Mouse (Mus musculus) lung, postnatal 4 days (tissue): Measurements from ENCODE around the gene Rbx1.

Source experiments
- DNase-seq, 2 experiments: peaks; one replicate each; pipeline ENCODE4 v3.0.0; 2021

Gene Rbx1

DNA sequence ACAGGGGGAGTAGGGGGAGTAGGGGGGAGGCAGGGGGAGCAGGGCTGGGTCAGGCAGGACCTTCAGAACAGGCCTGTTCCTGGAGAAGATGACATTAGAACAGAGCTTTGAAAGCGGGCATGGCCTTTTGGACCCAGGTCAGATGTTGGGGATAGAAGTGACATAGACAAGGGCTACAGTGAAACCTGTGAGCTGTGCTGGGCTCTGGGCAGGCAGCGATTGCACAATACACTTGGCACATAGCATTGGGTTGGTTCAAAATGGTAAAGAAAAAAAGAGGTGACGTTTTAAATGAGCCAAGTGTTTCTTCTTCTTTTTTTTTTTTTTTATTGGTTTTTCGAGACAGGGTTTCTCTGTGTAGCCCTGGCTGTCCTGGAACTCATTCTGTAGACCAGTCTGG lies 19.4 kb downstream of the Rbx1 start:
- DNase-seq = no peak

DNA sequence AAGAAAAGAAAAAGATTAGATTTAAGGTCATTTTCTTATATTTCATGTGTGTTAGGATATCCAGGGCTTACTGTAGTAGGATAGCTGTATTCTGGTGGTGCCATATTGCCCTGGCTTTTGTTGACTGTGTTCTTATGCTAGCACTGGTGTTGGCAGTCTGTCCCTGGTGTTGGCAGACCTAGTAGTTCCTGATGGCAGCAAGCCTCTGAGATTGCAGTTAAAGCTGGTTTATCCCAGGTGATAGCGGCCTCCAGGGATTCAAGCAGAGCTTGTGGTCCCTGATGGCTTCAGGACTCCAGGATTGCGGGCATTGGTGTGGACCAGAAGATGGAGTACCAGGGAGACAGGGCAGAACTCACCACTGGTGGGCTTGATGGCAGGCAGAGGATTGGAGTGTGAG lies 37.4 kb downstream of the Rbx1 start:
- no peak for DNase-seq

DNA sequence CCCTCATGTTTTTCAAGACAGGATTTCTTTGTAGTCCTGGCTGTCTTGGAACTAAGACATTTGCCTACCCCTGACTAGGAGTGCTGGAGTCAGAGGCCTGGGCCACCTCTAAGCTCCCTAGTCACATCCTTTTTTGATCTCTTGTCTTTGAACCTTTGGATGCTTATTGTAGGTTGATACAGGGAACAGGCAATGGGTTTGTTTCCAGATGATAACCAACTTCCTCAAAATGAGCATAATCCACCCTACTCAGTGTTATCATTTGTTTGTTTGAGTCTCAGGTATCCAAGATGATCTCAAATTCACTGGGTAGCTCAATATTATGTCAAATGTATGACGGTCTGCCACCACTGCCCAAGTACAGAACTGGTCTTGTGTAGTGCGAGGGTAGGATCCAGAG lies 37.9 kb downstream of the Rbx1 start:
- DNase-seq = no peak

DNA sequence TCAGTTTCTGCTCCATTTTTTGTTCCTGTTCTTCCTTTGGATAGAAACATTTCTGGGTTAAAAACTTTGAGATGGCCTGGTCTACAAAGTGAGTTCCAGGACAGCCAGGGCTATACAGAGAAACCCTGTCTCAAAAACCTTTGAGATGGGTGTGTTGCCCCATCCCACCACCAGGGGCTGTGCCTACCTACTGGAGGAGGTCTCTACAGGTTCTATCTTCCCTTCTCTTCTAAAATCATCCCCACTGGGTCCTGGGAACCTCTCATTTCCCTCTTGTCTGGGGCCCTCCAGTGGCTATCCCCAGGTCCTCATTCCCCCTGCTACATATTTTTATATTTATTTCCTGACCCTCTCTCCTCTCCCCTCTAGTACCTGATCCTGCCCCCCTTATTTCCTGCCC lies 41.1 kb downstream of the Rbx1 start:
- peak in 1 of 2 experiments; percentile 47 for DNase-seq

DNA sequence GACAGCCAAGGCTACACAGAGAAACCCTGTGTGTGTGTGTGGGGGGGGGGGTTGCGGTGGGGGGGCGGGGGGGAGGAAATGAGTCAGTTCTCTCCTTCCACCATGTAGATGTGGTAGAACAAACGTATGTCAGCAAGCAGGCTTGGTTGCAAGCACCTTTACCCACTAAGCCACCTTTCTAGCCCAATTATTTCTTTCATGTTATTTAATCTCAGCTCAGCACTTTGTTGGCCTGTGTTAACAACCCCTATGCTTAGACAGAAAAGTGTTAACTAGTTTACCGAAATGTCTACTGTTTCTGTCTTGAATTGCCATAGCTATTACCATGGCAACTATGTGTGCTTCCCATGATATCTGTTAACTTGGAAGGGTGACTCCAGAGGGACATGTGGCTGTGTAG lies 44.5 kb downstream of the Rbx1 start:
- DNase-seq = no peak

DNA sequence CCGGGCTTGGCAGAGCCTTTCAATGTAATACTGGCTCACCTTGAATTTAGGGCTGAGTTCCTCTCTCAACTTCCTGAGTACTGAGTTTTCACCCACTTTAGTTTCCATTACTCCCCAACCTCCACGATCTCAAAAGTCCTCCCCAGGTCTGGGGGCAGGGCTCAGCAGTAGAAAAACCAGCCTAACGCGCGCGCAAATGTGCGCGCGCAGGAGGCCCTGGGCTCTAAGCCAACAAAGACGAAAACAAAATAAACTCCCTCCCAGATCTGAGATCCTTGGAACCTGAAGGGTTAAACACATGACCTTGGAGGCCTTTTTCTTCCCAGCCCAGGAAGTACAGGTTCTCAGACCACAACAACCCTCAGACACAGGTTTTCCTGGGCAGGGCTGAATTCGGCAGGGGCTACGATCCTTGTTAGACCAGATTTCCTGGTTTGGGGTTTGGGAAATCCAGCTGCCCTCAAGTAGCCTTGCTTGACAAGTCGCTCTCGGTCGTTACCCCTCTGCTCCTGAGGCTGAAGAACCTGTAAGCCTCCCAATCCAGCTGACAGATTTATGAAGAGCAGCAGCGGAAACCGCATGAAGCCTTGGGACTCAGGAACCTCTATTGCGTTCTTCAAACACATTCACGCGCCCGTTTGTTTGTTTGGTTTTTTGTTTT lies 45.6 kb downstream of the Rbx1 start:
- peak; percentile 80 to 82 for DNase-seq

DNA sequence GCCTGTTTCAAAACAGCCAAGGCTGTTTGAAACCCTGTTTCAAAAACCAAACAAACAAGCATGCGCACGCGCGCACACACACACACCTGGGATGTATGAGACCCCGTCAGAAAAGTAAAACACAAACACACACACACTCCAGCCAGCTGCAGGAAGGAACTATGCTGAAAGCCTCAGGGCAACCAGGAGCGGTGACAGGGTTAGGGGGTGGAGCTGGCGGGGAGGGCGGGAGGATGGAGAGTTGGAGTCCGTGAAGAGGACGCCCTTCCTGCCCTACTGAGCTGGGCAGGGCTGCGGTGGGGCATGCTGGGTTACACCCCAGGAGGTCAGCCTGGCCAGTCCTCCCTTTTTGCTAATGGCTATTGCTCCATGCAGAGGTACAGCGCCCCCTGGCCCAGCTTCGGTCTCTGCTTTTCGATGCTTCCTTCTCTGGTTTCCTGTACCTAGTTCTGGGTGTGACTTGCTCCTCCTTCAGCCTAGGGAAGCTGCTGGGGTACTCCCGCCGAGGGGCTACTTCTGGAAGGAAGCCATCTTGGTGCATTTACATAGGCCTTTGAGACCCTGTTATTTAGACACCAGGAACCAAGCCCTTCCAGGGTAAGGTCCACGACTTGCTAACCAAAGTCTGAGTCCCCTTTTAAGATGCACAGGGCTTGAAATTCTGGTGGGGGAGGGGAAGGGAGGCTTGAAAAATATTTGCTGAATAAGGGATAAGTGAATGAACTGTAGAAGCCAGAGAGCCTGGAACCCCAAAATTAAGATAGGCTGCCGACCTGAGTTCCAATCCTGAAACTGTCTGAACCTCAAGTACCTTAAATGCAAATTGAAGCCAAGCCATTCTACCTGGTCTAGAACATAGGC lies 48.2 kb downstream of the Rbx1 start:
- peak; percentile 95 to 96 for DNase-seq

DNA sequence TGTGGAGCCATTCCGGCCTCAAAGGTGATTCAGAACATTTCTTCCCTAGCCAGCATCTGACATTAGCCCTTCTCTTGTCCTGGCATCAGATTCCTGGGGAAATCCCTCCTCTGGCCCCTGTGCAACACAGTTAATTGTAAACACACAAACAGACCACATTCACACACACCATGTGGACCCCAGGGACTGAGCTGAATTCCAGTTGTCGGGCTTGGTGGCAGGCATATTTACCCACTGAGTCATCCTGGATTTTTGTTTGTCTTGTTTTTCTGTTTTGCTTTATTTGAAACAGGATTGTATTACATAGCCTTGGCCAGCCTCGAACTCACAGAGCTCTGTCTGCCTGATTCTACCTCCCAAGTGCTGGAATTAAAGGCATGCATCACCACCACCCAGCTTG lies 49.1 kb downstream of the Rbx1 start:
- DNase-seq = no peak

DNA sequence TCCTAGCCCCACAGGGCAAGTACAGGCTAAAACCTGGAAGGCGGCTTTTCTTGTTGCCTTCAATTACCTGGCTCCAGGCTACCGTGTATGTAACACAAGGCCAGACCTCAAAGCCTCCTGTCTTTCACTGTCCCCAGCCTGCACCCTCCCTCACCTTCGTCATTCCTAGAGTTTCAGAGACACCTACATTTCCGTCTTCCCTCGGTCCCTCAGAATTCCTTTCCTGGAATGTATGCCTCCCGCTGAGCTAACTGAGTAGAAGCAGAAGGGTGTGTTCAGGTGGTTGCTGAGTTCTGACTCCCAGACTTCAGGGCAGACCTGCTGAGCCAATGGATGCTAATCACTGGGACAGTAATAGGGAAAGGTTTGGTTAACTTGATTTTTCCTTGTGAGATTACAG lies 51.9 kb downstream of the Rbx1 start:
- DNase-seq = no peak

DNA sequence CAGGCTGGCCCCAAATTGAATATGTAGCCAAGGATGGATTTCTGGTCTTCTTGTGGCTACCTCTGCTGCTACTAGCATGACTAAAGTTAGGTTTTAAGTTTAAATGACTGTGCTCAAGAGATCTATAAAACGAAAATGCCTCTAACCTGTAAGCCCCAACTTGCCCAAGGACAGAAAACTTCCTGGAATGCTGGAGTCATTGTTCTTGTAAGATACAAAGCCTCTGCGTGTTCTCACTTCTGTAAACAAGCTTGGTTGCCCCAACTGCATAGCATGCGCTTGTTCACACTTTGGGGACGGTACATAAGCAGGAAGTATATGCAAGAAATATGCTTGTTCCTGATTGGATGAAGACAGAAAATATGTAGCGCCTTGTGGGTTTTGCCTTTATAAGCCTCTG lies 52.7 kb downstream of the Rbx1 start:
- no peak for DNase-seq

DNA sequence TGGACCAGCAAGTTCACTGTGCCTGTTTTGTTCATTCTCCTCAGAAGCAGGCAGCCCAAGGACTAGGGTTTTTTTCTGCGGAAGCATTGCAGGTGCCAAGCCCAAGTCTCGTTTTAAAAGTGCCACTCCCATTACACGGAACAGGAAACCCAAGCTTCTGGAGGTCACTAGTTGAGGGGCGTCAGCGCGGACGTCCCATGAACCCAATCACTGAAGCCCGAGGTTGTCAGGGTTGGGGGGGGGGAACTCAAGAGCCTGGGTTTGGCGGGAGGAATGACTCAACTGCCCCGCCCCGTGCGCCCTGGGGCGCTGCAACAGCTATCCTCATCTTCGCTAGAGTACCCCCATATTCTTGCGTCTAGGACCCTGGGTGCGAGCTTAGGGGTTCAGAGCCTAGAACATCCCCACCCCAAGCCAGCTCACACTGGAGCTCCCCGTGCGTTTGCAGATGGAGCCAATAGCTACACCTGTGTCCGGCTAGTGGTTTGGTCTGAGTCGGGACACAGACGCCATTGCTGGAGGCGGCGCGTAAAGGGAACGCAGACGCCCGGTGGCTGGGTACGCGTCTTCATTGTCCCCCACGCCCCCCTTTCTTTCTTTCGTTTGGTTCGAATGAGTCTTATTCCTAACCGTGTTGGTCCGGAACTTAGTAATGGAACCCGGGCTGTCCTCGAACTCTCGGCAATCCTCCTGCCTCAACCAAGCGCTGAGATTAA lies 56.1 kb downstream of the Rbx1 start:
- peak; percentile 83 to 90 for DNase-seq

DNA sequence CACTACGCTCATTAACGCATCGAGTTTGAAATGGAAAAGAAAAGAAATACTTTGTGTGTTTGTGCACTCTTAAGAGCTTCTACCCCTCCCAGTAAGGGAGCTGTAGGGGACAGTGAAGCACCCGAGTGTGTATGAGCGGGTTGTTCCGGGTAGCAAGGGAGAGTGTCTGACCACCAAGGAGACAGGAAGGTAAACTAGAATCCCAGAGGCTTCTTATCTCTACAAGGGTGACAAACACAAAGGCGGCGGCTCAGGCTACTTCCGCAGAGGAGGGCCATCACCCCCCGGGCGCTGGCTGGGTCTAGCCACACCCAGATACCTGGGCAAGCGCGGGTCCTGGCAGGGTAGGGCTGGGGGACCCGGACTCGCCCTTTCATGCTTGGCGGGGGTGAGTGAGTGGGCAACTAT lies 56.7 kb downstream of the Rbx1 start:
- DNase-seq = no peak

DNA sequence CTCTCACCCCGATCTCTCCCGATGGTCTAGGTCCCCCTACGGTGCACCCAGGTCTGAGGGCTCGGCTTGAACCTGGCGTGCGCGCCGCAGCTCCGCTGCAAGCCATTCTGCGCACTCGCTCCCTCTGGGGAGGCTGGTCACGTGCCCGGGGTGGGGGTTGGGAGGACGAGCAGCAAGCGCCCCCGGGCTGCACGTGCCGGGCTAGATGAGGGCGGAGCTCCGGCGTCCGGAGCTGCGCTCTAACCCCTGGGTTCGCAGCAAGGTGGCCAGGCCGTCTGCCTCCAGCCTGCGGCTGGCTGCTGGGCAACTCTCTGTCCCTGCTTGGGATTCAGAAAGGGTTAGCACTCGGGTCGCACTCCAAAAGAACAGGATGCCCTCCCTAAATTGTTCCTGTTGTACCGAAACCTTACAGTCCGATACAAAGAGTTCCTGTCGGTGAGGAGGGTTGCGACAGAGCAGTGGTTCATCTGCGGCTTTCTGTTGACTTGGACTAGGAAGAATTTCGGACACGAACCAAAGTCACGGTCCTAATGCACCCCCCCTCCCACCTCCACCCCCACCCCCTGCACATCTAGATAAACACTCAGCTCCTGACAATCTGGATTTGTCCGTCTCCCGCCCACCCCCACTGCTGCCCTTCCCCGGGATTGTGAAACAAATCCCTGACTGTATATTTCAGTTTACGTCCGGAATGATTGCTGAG lies 57.2 kb downstream of the Rbx1 start:
- peak; percentile 97 to 98 for DNase-seq

DNA sequence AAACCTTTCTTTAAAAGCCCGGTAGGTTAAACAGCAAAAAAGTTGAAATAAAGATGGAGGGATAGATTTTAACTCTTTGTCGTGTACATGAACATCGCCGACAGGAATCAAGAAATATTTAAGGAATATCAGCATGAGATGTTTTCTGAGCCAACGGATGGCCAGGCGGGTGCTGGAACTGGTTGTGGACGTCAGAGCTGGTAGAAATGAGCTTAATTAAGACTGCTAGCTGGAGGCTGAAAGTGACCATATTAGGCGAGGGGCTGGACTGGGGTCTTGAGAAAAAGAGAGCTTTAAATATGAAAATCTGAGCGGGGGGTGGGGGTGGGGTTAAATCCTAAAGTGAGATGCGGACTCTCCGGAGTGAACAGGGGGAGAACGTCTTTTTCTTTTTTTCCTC lies 57.8 kb downstream of the Rbx1 start:
- DNase-seq = peak in 1 of 2 experiments; percentile 15
